Mouse (Mus musculus) monocyte, adult 5-6 weeks (primary cell): Measurements from ENCODE around the gene Kcnip1. TPM values are rescaled to one million over a fixed set of nuclear protein-coding genes. Genes with fewer than 3 reads are reported as not detected.

Source experiments
- ATAC-seq: fragments of 153-309, 156-312 bp; replicated peaks from 2 replicates; pipeline ENCODE4 v1.8.0; 2017; ENCODE audit warnings: mild to moderate bottlenecking; ENCODE audit not compliant: low TSS enrichment, insufficient number of reproducible peaks, severe bottlenecking, poor library complexity, low FRiP score
- total RNA-seq: library from RNA; stranded (forward); fragments of 200-1000, 200-491, 200-594 nt; gene quantifications from 3 replicates; pipeline ENCODE4 v1.2.3, GENCODE M21; 2017

Gene Kcnip1
- 0.19 TPM in 1 of 3 replicates, not detected in the others for total RNA-seq

DNA sequence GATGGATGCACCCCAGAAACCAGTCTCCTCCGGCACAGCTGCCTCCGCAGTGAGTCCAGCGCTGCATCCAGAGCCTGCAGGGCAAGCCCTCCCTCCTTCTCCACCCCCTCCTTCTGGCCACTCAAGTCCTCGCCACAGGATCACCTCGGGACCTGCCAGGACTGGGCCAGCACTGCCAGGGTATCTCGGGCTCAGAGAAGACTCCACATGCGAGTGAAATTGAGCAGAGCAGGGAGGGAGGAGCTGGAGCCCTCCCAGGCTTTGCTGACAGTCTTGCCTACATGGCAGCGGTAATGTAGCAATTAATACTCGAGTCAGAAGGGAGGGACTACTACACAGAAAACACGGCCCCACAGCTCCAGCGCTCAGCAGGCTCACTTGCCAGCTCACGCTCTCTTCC is at the start of gene Kcnip1:
Kcnip1 (minus strand) TSS at position 215 of the 400 bp plus-strand sequence.
- no peak for ATAC-seq

DNA sequence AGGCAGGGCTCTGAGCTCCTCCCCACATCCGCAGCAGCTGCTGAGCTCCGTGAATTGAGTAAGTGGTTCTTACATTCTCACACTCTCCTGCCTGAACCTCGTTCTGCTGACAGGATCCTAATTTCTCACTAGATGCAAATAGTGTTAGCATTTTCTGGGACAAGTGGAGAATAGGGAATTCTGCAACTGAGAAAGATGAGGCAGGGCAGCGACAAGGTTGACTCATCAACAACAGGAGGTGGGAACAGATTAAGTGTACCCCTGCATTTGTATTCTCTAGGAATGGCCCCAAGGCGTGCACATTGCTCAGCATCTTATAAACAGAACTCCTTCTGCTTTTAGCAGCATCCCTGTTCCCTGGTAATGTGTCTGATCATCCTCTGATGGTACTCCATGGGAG is 47.1 kb upstream of the Kcnip1 start:
- no peak for ATAC-seq

DNA sequence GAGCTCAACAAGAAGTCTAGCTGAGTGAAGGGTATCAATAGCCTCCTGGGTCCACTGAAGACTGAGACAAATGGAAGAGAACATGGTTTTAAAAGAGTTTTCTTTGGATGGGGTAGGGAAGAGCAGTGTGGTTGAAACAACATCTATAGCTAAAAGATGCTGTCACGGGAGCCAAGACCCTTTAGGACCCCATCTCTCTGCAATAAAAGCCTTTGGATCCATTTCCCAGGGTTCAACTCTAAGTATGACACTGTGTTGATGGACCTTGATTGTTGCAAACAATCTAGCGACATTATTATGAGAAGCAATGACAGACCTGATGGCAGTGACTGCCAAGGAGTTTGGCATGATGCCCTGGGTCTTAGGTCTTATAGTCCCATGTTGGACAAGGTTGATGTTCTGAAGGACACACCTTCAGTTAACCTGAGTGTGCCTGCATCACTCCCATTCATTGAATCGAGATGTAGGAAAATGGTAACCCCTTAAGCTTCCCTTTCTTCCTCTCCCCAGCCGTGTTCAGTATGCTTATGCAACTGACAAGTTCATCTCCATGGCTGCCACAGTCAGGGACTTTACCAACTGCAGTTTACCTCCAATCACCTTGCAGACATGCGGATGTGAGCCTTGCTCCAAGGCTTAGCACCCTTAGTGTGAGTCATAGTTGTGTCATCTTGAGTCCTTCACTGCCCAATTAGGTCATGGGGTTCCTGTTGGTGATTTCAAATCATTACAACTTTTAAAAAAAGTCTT is 43.1 kb upstream of the Kcnip1 start:
- peak; percentile 79 for ATAC-seq

DNA sequence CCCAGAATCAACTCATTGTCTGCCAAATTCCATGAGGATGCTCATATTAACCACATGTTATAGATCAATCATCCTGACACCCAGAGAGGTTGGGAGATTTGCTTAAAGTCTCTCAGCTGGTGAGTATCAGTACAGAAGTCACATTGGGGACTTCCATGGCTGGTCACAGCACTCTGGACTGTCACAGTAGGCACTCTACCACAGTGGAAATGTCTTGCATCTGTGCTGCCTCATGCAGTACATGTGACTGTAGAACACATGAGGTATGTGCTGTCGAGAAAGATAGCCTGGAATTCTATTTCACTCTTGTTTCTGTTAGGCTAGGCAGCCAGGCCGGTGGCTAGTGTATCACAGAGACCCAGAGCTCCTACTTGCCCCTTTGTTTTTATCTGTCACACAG is 41.8 kb upstream of the Kcnip1 start:
- no peak for ATAC-seq

DNA sequence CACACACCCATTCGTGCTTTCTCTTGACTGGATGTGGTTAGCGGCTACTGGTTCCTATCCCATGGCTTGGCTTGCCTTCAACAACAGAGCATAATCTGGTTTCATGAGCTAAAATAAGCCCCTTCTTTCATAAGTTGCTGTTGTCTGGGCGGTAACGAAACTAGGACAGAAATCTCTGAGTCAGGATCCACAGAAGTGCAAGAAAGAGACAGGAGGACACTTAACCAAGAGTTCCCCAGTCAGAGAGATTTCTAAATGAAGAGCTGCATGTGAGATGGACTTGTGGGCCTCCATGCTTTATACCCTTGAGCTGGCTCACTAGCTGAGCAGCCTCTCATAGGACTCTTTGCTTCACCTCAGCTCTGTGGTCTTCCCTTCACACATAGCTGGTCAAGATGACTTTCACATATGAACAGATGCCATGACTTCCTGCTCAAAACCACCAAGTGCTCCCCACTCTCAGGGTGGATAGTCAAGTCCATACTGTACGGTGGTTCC is 41.1 kb upstream of the Kcnip1 start:
- peak; percentile 64 for ATAC-seq

DNA sequence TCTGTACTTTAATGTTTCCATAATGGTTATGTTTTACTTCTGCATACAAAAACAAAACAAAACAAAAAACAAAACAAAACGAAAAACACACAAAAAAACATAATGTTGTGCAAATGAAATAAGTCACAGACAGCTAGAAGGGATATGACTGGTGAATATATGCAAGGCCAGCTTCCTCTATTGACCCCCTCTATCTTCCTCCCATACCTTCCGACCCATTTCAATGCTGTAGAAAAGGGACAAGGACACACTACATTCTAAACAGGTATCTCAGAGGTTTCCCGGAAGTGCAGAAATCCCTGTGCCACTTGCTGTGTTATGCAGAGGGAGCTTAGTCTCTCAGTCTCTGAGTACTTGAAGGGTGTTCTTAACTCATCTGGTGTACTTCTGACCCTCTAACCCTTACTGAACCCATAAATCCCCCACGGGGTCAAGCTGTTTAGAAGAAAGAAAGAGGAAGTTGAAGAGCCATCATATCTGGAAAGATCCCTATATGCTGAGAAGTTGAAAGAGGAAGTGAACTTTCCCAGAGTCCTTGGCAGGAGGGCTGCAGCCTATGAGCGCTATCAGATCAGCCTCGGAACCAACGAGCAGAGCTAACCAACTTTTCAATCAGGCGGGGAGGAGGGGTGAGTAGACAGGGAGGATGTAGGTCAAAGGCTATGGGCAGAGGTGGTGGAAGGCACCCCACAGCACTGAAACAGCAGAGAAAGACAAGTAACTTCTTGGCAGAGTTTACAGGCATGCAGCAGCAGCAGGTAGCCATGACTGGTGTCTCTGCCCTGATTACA is 38.3 kb upstream of the Kcnip1 start:
- peak; percentile 87 for ATAC-seq

DNA sequence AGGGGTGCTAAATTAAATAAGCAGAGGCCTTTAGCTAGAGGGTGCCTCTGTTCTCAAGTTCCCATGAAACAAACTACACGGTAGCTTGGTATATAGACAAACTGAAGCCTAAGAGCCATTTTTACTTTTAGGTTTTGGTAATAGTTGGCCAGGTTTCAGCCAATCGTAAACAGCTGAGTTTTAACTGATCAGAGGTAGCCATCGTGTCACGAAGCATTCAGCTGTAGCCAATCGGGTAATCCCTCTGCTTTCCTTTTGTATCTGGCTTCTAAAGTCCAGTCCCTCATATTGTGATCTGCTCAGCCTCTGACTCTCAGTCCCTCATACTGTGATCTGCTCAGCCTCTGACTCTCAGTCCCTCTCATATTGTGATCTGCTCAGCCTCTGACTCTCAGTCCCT is 36.7 kb upstream of the Kcnip1 start:
- no peak for ATAC-seq

DNA sequence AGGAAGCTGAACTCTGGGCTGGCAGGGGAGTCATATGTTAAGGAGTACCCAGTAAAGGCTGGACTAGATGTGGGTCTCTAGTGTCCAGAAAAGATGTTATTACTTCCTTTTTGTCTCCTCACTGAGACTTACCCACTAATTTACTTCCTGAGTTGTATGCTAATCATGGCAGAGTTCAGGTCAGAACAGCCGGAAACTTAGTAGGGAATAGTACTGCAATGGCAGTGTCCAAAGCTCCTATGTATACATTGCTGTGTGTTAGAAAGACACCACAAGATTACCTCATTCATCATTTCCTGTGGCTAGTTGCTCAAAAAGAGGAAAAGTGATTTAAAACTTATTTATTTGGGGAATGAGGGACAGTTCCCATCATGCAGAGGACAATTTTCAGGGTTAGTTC is 32.1 kb upstream of the Kcnip1 start:
- peak; percentile 71 for ATAC-seq

DNA sequence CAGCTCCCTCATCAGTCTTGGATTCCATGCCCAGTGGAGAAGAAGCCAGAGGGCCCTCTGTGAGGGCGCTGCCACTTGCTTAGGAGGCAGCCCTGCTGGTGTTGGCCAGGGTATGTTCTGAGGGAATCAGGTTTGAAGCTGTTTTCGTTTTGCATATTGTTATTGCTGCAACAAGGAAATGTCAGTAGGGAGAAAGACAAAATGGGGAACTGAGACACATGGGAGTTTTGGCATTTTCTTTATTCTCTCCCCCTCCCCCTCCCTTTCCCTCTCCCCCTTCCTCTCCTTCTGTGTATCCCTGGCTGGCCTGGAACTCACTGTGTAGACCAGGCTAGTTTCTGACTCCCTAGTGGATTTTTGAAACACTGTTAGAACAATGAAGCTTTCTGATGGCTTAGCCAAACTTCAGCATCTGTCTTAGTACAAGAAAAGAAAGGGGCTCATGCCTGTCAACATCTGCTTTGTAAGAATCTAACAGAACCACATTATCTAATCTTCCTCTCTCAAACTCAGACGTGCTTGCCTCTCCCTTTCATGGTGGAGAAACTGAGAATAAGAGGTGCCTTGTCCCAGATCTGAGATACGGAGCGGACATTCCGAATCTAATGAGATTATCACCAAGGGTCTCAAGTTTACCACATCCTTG is 19.2 kb upstream of the Kcnip1 start:
- ATAC-seq: peak; percentile 30

DNA sequence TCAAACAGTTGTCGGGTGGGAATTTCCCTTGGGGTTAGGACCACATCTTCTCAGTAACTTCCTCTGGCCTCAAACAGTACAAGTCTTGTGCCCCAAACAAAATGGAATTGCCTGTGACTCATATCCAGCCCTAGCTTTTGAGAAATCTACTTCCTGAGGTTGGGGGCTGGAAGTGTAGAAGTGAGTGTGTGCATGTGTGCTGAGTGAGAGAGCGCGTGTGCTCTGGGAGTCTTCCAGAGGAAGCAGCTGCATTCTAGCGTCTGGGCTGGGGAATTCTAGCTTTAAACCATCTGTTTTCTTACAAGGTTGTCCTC is 17.9 kb upstream of the Kcnip1 start:
- ATAC-seq: peak; percentile 66

DNA sequence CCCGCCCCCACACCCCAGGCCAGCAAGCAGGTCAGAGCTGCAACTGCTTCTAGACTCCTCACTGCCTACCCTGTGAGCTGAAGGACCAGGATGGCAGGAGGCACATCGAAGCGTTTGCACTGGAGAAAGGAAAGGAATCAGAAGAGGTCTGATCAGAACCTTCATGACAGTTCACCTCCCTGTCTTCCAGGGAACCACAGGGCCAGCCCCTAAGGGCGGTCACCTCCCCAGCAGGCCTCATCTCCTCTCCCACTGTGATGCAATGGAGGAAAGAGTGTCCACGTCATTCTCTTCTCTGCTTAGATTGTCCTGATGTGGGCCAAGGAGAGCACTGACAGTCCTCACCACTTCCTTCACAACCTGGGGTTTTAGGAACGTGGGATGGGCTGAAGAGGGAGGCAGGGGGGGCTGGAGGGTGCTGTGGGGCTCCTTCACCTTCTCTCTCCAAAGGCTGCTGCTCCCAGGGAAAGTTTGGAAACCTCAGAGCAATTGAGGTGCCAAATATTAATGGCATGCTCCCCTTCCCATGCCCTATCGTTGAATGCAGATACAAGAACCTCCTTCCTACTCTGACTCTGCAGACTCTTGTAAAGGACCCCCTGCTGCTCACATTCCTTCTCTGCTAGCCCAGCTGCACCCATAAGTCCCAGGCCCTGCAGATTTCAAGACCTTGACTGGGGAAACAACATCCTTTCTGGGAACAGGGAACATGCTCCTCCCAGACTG is 17.3 kb upstream of the Kcnip1 start:
- peak; percentile 71 for ATAC-seq

DNA sequence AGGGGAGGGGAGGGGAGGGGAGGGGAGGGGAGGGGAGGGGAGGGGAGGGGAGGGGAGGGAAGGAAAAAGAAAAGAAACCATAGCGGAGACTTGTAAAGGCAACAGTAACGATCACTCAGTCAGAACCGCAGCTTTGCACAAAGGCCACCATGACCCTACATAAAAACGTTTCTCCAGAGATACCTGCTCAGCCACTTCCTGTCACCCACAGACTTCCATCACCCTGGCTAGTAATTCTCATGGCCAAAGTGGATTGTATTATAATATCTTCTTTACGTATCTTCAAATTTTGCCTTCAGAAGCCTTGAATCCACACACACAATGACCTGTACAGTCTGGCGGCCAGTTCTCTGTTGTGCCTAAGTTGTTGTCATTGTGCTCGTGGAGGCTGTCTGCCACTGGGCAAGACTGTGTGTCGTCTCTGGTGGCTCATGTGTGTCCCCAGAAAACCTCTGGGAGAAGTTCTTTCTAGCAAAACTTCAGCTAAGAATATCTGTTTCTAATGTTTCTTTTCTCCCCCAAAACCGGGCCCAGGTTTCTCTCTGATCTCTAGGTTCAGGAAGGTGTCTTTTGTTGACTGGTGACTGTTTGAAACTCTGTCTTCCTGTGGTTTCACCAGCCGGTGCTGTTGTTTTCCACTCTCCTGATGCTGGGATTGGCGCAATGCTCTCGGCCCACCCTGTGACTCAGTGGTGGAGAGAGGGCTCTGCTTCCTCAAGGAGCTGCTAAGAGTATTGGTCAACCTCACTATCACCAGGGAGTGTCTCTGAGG is 16.6 kb upstream of the Kcnip1 start:
- ATAC-seq: peak; percentile 37

DNA sequence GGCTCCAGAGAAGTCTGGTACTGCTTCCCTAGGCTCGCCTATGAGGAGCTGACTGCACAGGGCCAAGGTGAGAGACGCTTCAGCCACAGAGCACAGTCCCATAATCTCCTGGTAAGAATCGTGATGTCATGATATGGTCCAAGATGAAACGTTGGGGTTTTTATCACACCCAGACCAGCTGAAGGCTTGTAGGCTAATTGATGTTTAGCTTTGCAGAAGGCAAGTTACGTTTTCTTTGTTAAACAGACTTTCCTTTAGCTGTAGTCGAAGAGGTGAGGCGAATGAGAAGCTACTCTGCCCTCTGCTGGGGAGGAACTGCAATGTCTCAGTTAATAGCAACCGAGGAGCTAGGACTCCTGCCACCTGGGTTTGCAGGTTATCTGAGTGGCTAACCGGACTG is 15.8 kb upstream of the Kcnip1 start:
- ATAC-seq: peak; percentile 38

DNA sequence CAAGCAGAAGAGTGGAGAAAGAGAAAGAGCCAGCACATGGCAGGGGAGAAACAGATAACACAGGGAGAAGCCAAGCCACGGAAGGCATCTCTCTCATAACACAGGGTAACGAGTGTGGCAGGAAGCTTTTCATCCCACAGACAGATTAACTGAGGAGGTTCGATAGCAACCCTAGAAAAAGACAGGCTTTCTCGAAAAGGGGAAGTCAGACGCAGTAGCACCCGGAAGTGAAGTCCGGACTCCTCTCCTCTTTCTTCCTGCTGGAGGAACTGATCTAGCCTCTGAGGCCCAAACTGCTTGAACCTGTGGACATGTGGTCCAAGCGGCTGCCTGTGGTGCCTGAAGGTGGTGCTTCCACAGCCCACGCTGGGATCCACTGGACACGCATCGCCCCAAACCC is 15.3 kb upstream of the Kcnip1 start:
- peak; percentile 32 for ATAC-seq

DNA sequence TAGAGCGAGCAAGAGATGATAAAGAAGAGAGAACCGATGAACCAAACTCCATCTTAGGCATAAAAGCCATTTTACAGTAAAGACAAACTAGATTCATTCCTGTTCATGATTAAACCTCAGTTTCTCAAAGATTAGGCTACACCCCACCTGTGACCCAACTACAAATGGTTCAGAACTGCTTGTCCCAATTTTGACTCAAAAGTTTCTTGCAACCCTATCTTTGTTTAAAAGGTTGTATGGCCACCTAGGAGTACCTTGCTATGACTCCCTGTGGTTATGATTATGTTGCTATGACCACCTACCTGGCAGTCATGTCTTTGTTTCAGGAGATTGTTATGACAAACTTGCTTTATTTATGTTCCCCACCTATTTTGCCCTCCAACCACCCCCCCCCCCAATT is 14.7 kb upstream of the Kcnip1 start:
- ATAC-seq: no peak

DNA sequence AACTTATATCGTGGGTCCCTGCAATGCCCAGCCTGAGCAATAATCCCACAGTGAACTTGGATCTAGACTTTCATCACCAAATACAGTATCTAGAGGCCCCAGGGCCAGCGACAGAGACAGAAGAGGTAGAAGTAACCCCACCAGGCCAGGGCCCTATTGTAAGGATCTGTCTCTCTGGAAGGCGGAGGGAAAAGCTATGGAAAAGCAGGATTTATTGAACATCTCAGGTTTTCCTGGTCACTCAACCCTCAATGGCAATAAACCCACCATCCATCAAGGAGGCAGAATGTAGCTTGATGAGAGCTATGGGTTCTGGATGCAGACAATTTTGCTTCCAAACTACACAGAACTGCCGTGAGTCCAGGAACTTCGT is 9.6 kb upstream of the Kcnip1 start:
- ATAC-seq: no peak

DNA sequence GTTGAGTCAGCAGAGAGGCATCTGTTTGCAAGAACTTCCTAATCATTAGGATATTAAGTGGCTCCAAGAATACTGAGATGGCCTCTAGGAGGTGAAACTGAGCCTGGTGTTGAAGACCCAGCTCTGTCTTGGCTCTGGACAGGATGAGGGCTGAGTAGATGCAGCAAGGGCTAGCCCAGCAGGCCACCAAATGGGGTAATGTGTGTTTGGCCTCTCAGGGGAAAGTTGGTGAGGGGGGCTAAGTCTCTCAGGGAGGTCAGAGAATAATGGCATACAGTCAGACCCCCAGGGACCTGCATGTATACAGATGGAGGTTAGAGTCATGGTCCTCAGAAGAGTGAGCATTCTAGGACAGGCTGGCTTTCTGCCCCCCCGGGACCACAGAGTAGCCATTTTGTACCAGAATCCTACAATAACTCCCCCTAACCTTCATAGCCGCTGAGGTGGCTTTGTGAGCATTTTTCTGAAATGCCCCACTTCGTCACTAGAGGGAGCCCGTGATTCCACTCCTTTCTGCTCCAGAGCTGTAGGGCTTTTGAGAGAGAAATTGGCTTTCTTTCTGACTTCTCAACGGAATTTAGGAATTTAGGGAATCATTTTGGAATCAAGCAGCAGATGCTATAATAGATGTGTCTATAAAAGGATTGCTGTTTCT is 9.1 kb upstream of the Kcnip1 start:
- ATAC-seq: peak; percentile 65

DNA sequence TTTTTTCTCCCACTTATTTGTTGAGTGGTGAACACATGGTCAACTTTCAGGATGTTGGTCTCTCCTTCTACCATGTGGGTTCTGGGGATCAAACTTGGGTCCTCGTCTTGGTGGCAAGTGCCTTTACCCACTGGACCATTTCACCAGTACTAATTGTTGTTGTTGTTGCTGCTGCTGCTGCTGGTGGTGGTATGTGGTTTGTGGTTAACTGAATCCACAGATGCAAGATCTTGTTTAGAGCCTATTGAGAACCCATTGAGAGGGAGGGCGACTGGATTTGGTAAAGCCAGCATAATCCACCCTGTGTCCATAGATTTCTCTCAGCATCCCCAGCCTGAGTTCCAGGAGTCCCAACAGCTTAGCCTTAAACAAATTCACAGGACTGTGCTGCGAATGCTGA is 7.5 kb upstream of the Kcnip1 start:
- no peak for ATAC-seq
